Mouse (Mus musculus): ENCODE data around the gene Eef1akmt4.

DNA sequence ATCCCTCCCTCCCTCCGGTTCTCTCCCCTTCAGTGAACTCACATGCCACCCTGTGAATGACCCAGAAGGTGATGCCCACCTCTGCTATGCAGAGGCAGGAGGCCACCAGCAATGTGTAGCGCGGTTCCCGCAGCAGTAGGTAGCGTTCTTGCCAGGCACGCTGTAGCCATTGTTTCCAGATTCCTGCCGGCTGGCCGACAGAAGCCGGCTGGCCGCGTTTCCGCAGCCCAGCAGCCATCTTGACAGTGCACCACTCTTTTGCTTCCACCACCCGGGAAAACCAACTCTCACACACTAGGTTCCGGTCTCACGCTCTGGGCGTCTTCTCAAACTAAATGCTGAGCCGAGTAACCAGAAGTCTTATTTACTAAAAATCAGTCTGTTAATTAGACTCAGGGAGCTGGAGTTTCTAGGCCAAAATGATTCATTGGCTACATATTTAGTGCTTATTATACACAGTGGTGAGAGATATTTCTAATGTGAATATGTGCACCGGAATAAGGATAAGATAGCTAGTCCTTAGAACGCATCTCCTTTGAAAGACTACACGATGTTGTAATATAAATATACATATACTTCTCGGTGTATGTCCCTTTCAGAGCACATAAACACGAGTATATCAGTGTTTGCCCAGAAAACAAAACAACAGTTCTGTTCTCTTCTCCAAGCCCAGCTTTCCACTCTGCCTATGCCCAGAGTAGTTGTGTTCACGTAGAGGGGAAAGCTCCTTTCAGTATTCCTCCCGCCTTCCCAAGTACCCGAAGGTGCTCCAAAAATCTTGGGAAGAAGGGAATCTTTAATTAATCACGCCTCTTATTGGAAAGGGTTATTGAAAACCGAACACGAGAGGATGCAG is 664 bp upstream of the Eef1akmt4 start:
- no peak for TF ChIP-seq CTCF (IDR thresholded peaks at IDR 0.05 in 2 of 3, conservative IDR thresholded peaks at IDR 0.05 in 1 of 3; ENCODE audit: control insufficient read depth in 1 of 3, insufficient read depth in 1 of 3, low read depth in 2 of 3, low read length in 3 of 3, poor library complexity in 1 of 3, severe bottlenecking in 1 of 3)
- peak; percentile 92 to 100 for TF ChIP-seq POLR2A (IDR thresholded peaks at IDR 0.05; ENCODE audit: control insufficient read depth in 1 of 2, insufficient read depth in 1 of 2, low read depth in 1 of 2, low read length in 2 of 2, poor library complexity in 1 of 2)
- TF ChIP-seq GATA1 (IDR thresholded peaks at IDR 0.05; ENCODE audit: low read depth, low read length), result no peak
- 0 out of 2 replicates have a peak, but pooled peaks have one; percentile 11 for TF ChIP-seq MEF2A (IDR thresholded peaks at IDR 0.05; ENCODE audit: extremely low read depth, insufficient replicate concordance, low read depth, low read length, poor library complexity, severe bottlenecking)

Data from MEL (cell line).